Mouse (Mus musculus) spleen, adult 2 months (tissue): Measurements from ENCODE around the gene Ikbip.

Source experiments
- CTCF ChIP-seq: fragments of 200-500 bp; IDR thresholded peaks from 2 replicates; pipeline ENCODE4 v1.5.1; 2011; ENCODE audit warnings: mild to moderate bottlenecking, inconsistent platforms; ENCODE audit not compliant: insufficient read depth, insufficient read length, insufficient replicate concordance; ENCODE audit errors: extremely low read depth
- POLR2A ChIP-seq: fragments of 200-500 bp; IDR thresholded peaks from 2 replicates; pipeline ENCODE4 v1.6.1; 2011; ENCODE audit warnings: low read depth, low read length, inconsistent platforms

GRCm38 (mm10) chr10:91128551-91129160 lies 45.9 kb downstream of the Ikbip start:
- TF ChIP-seq CTCF = no peak
- no peak for TF ChIP-seq POLR2A
